Comparison of ENCODE assay signal across 8 mouse cellular contexts in the genomic region with DNA sequence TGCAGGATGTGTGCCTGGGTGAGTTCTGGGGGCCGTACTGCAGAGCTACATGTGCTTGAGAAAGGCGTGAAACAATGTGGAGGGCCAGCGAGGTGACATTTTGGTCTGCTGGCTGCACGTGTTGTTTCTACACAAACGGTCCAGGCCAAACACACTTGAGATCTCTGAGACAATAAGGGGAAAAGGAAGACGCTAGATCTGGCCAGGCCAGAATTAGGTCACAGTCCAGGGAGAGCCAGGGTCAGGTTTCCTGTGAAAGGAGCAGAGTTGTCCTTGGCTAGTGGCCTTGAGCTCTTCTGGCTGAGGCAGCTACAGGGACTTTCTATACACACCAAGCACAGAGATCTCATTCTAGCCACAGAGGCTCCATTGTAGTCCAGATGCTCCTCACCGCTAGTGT. TPM values are rescaled to one million over a fixed set of nuclear protein-coding genes. Genes with fewer than 3 reads are reported as not detected.
DNase-seq lines count a peak whose midpoint lies in the region; ATAC-seq lines count a peak whose summit lies in the region.

No protein-coding gene starts in this region.

- peak; percentile 24 to 39 for DNase-seq in cerebellum, postnatal 25 days
- DNase-seq in cerebellum, adult 11-12 months = no peak
- peak; percentile 69 for DNase-seq in Muller cell, postnatal 12 days (ENCODE audit: inconsistent ontology term)
- peak; percentile 76 to 86 for DNase-seq in heart, adult 9 months (ENCODE audit: low spot score in 2 of 2)
- peak; percentile 55 to 80 for DNase-seq in kidney, postnatal 25 days
- DNase-seq in layer of hippocampus, postnatal 10 days (ENCODE audit: low spot score in 2 of 2) = no peak
- no peak for DNase-seq in c-Kit-positive CD71-positive TER-119-positive erythroid progenitor cells, embryonic 14.5 days (ENCODE audit: low spot score)

- ATAC-seq in megakaryocyte progenitor cell, adult 5-6 weeks (replicated peaks; ENCODE audit: poor library complexity) = no peak

RNA-seq across cellular contexts. Expression of gene Trp53i11, which starts 44.7 kb away (rescaled TPM):
- 2.2 and 2.4 TPM in 2 replicates for total RNA-seq in megakaryocyte progenitor cell, adult 5-6 weeks (2015)
- total RNA-seq in megakaryocyte progenitor cell, adult 5-6 weeks (2017) = 1.00 and 1.8 TPM in 2 replicates
- 10 to 100 TPM; 50.8 to 51.5 TPM for total RNA-seq in layer of hippocampus, postnatal 10 days (2021)

Comparison
In these comparisons a context has a peak if more than half of its experiments do, and no peak if none do; other contexts are left out.
1. DNase-seq: peak in cerebellum, postnatal 25 days (2 of 2), Muller cell, postnatal 12 days (single experiment), heart, adult 9 months (2 of 2) and kidney, postnatal 25 days (2 of 2); none in cerebellum, adult 11-12 months (single experiment), layer of hippocampus, postnatal 10 days (0 of 2) and c-Kit-positive CD71-positive TER-119-positive erythroid progenitor cells, embryonic 14.5 days (single experiment).
2. RNA of gene Trp53i11, which starts 44.7 kb away (total RNA-seq): 50.8 to 51.5 TPM in layer of hippocampus, postnatal 10 days; 1.00 to 2.4 TPM in megakaryocyte progenitor cell, adult 5-6 weeks; every median in the first group is over 10 times any median in the second.